Mouse (Mus musculus) CH12.LX (cell line): ENCODE measurements around the gene Gm13030.

Experiments
- MAFK ChIP-seq: IDR thresholded peaks from 2 replicates; pipeline ENCODE4 v1.6.1; 2011; ENCODE audit warnings: low read length, improper control_type of control experiment; ENCODE audit not compliant: insufficient replicate concordance
- MAZ ChIP-seq: IDR thresholded peaks from 2 replicates; pipeline ENCODE4 v1.6.1; 2012; ENCODE audit warnings: low read depth, mild to moderate bottlenecking, inconsistent platforms, low read length, improper control_type of control experiment, moderate library complexity
- MYC ChIP-seq: IDR thresholded peaks from 2 replicates; pipeline ENCODE4 v1.6.1; 2011; ENCODE audit warnings: low read depth, mild to moderate bottlenecking, improper control_type of control experiment, low read length
- POLR2A ChIP-seq: IDR thresholded peaks from 2 replicates; pipeline ENCODE4 v1.6.1; 2011; ENCODE audit warnings: low read depth, mild to moderate bottlenecking, improper control_type of control experiment, low read length

DNA sequence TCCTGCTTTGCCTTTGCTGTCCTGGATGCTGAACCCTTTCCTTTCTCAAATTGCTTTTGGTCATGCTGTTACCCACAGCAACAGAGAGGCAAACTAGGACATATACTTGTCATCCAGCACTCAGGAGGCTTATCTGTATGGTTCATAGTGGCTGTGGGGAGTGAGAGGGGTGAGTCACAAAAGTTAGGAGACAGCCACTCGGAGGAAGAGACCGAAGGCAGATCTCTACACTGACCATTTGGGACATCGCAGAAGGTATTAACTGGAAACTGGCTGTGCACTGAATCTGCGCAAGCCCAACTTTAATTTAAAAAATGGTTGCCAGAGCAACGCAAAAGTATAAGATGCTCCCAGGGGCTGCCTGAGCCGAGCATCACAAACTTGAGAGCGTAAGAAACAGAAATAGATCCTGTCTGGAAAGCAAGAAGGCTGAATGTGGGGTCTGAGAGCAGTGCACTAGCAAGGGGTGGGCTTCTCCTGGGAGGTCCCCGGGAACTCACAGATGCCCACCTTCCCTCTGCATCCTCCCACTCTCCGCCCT, 18.6 kb downstream of the Gm13030 start:
- TF ChIP-seq POLR2A (no peak), MAFK (no peak), MYC (no peak), MAZ (no peak)
